10 mouse cellular contexts compared by ENCODE assay signal in the genomic region with DNA sequence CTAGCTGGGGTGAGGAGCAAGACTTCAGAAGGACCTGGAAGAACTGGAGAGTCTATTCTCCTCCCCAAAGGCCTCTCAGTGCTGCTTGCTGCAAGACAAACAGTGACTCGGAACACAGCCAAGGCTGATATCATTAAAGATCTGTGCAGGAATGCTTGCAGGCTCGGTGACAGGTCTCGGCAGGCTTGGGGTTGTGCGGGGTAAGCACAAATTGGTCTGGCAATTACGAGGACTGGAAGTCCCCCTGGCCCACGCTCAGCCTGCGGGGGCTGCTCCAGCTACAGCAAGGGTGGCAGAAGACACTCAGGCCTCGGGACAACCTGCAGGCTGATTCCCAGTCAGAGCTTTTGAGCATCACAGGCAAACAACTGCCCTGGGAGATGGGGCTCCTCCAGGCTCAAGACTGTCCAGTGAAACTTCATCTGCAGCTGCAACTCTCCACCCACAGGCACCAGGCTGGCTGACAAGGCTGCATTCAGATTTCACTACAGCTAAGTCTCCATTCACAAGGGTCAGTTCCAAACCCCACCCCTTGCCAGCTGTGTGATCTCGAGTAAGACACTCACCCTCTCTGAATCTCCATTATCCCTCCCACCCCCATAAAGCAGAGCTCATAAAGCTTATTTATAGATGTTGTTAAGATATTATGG. TPM values are rescaled to one million over a fixed set of nuclear protein-coding genes. Genes with fewer than 3 reads are reported as not detected.
A peak's percentile ranks its signal among the peaks of the same experiment; 100 is the strongest.
DNase-seq lines count a peak whose midpoint lies in the region; ATAC-seq and TF ChIP-seq lines count a peak whose summit lies in the region.
"Had no signal": no experiment of that assay in that cellular context is flagged by ENCODE, and none has a peak within 500 bp of the region (broad histone marks: within the 10 kb centered on the region; RNA-seq: fewer than 3 reads in every experiment).

No protein-coding gene starts in this region.

- no peak overlapping the region for H3K4me2 ChIP-seq in forebrain, embryonic 15.5 days (replicated peaks)
- H3K4me2 ChIP-seq in heart, embryonic 11.5 days = no peak overlapping the region

- H3K4me1 ChIP-seq in forebrain, embryonic 15.5 days = peaks cover 31% of the 10 kb centered on the region
- no peaks in the 10 kb centered on the region for H3K4me1 ChIP-seq in heart, embryonic 11.5 days (ENCODE audit: control insufficient read depth, insufficient read depth, low read length)

- 23% methylated on average over 9 of the region's 9 CpGs for WGBS in forebrain, embryonic 15.5 days
- 33% methylated on average over 9 of the region's 9 CpGs for WGBS in heart, embryonic 11.5 days (ENCODE audit: insufficient replicate concordance)

- no peak overlapping the region for H3K27ac ChIP-seq in gastrocnemius, adult 2 months
- H3K27ac ChIP-seq in forebrain, embryonic 15.5 days (replicated peaks) = peak overlapping the region; percentile 19; the same call in 1 of the 2 replicates
- no peak overlapping the region for H3K27ac ChIP-seq in heart, embryonic 11.5 days (ENCODE audit: low read depth, low read length)
- H3K27ac ChIP-seq: layer of hippocampus, adult 2 months had no signal

- no peaks in the 10 kb centered on the region for H3K36me3 ChIP-seq in forebrain, embryonic 15.5 days
- no peaks in the 10 kb centered on the region for H3K36me3 ChIP-seq in heart, embryonic 11.5 days (ENCODE audit: control insufficient read depth, insufficient read depth, low read length)
- H3K36me3 ChIP-seq: G1E had no signal

- no peak for TF ChIP-seq CTCF in gastrocnemius, adult 2 months (IDR thresholded peaks at IDR 0.05)

- no peak overlapping the region for H3K4me3 ChIP-seq in gastrocnemius, adult 2 months
- H3K4me3 ChIP-seq in forebrain, embryonic 15.5 days = no peak overlapping the region
- H3K4me3 ChIP-seq in heart, embryonic 11.5 days (ENCODE audit: low read depth, low read length) = no peak overlapping the region
- H3K4me3 ChIP-seq: layer of hippocampus, adult 2 months had no signal

- no peak overlapping the region for H3K9ac ChIP-seq in forebrain, embryonic 15.5 days (replicated peaks)
- H3K9ac ChIP-seq in heart, embryonic 11.5 days (ENCODE audit: low read depth, low read length) = no peak overlapping the region

- intact Hi-C loops in gastrocnemius, adult 2 months (cut with DNase I) = no loop called here

- ATAC-seq in forebrain, embryonic 15.5 days (replicated peaks) = no peak; the same call in 1 of the 2 replicates
- no peak for ATAC-seq in heart, embryonic 11.5 days (replicated peaks; ENCODE audit: insufficient number of reproducible peaks, low FRiP score, low TSS enrichment)

- no peaks in the 10 kb centered on the region for H3K9me3 ChIP-seq in forebrain, embryonic 15.5 days
- H3K9me3 ChIP-seq in heart, embryonic 11.5 days (replicated peaks; ENCODE audit: control insufficient read depth, low read length) = no peaks in the 10 kb centered on the region

- no peaks in the 10 kb centered on the region for H3K27me3 ChIP-seq in forebrain, embryonic 15.5 days
- H3K27me3 ChIP-seq in heart, embryonic 11.5 days (ENCODE audit: control insufficient read depth, insufficient read depth, low read length) = peaks cover 18% of the 10 kb centered on the region

- DNase-seq in gastrocnemius, adult 2 months = peak; percentile 26
- DNase-seq in gastrocnemius, adult 8-10 months (ENCODE audit: low spot score in 2 of 2) = no peak
- peak; percentile 27 for DNase-seq in adrenal gland, postnatal 10 days
- peak; percentile 60 for DNase-seq in lung, postnatal 36 days
- no peak for DNase-seq in heart, adult 9 months (ENCODE audit: low spot score in 2 of 2)
- DNase-seq in heart, adult 8-10 months (ENCODE audit: low spot score) = no peak

RNA-seq across cellular contexts. Expression of gene Sez6l, which starts 31.0 kb away (rescaled TPM):
- not detected for total RNA-seq in gastrocnemius, adult 2 months (2021)
- total RNA-seq in gastrocnemius, adult 8-10 months (2022) = under 1 TPM in 3 of 4 experiments, not detected in 1; 0.04 to 0.19 (median 0.05) TPM
- total RNA-seq in adrenal gland, postnatal 10 days (2021) = 1 to 10 TPM; 3.8 to 4.5 TPM
- 33.1 and 33.3 TPM in 2 replicates for polyA plus RNA-seq in forebrain, embryonic 15.5 days (2015; fragmentation: Nextera tagmentation; extraction: Ambion mirVana)
- polyA plus RNA-seq in heart, embryonic 11.5 days (2014; fragmentation: Nextera tagmentation; extraction: Ambion mirVana) = 0.10 TPM in 1 of 2 replicates, not detected in the other
- under 1 TPM; 0.08 to 0.22 (median 0.17) TPM for total RNA-seq in heart, adult 8-10 months (2022)
- polyA plus RNA-seq: G1E had no signal

Comparison
In these comparisons a context has a peak if more than half of its experiments do, and no peak if none do; other contexts are left out.
1. DNase-seq: peak in gastrocnemius, adult 2 months (single experiment), adrenal gland, postnatal 10 days (single experiment) and lung, postnatal 36 days (single experiment); none in gastrocnemius, adult 8-10 months (0 of 2), heart, adult 9 months (0 of 2) and heart, adult 8-10 months (single experiment).